Mouse (Mus musculus): ENCODE measurements at regions not wholly inside any gene's neighbourhood (a gene's known extent, or its start where the extent isn't known, plus 50 kb on each side); places are given as distances from the start of the nearest gene placed in this dataset.
"Not testable (repeated sequence)": the region's sequence is repeated elsewhere in the genome, so short reads cannot be mapped to it uniquely, and the experiment has no call there.

- no peak for DNase-seq (ENCODE audit: low spot score in 2 of 2)
Observed at GRCm38 (mm10) chr1:83970641-83971285, 393.2 kb downstream of the Pid1 start.

GRCm38 (mm10) chr1:83964631-83965030 lies 399.3 kb downstream of the Pid1 start:
- DNase-seq (ENCODE audit: low spot score in 2 of 2): not testable (repeated sequence)

GRCm38 (mm10) chr1:83961761-83962160 lies 402.2 kb downstream of the Pid1 start:
- DNase-seq (ENCODE audit: low spot score in 2 of 2): no peak

- DNase-seq (ENCODE audit: low spot score in 2 of 2): no peak
Observed at GRCm38 (mm10) chr1:83959756-83960155, 404.2 kb downstream of the Pid1 start.

- no peak for DNase-seq (ENCODE audit: low spot score in 2 of 2)
Observed at GRCm38 (mm10) chr1:83922900-83923299, 441.1 kb downstream of the Pid1 start.

- DNase-seq (ENCODE audit: low spot score in 2 of 2): no peak
Observed at GRCm38 (mm10) chr1:83915454-83915853, 448.5 kb downstream of the Pid1 start.

- no peak for DNase-seq (ENCODE audit: low spot score in 2 of 2)
Observed at GRCm38 (mm10) chr1:83907347-83907746, 456.6 kb downstream of the Pid1 start.

GRCm38 (mm10) chr1:83906906-83907305 lies 457.1 kb downstream of the Pid1 start:
- no peak for DNase-seq (ENCODE audit: low spot score in 2 of 2)

- DNase-seq (ENCODE audit: low spot score in 2 of 2): no peak
Observed at GRCm38 (mm10) chr1:83900135-83900534, 463.8 kb downstream of the Pid1 start.

- no peak for DNase-seq (ENCODE audit: low spot score in 2 of 2)
Observed at GRCm38 (mm10) chr1:83896650-83897049, 467.3 kb downstream of the Pid1 start.

- no peak for DNase-seq (ENCODE audit: low spot score in 2 of 2)
Observed at GRCm38 (mm10) chr1:83879109-83879399, 471.1 kb upstream of the Sphkap start.

GRCm38 (mm10) chr1:83878330-83879108 lies 470.5 kb upstream of the Sphkap start:
- no peak for DNase-seq (ENCODE audit: low spot score in 2 of 2)

- peak in 1 of 2 experiments; percentile 5 for DNase-seq (ENCODE audit: low spot score in 2 of 2)
Observed at GRCm38 (mm10) chr1:83870853-83871567, 463.0 kb upstream of the Sphkap start.

- no peak for DNase-seq (ENCODE audit: low spot score in 2 of 2)
Observed at GRCm38 (mm10) chr1:83869046-83869445, 461.0 kb upstream of the Sphkap start.

GRCm38 (mm10) chr1:83862541-83862940 lies 454.5 kb upstream of the Sphkap start:
- DNase-seq (ENCODE audit: low spot score in 2 of 2): no peak

- DNase-seq (ENCODE audit: low spot score in 2 of 2): no peak
Observed at GRCm38 (mm10) chr1:83862128-83862527, 454.1 kb upstream of the Sphkap start.

- DNase-seq (ENCODE audit: low spot score in 2 of 2): no peak
Observed at GRCm38 (mm10) chr1:83859732-83860424, 451.9 kb upstream of the Sphkap start.

GRCm38 (mm10) chr1:83853996-83854395 lies 446.0 kb upstream of the Sphkap start:
- no peak for DNase-seq (ENCODE audit: low spot score in 2 of 2)

- no peak for DNase-seq (ENCODE audit: low spot score in 2 of 2)
Observed at GRCm38 (mm10) chr1:83851081-83851480, 443.1 kb upstream of the Sphkap start.

- no peak for DNase-seq (ENCODE audit: low spot score in 2 of 2)
Observed at GRCm38 (mm10) chr1:83848414-83848813, 440.4 kb upstream of the Sphkap start.

GRCm38 (mm10) chr1:83847992-83848391 lies 440.0 kb upstream of the Sphkap start:
- no peak for DNase-seq (ENCODE audit: low spot score in 2 of 2)

- DNase-seq (ENCODE audit: low spot score in 2 of 2): no peak
Observed at GRCm38 (mm10) chr1:83844827-83845379, 436.9 kb upstream of the Sphkap start.
